Mouse (Mus musculus) frontal cortex, adult (tissue): ENCODE results near the gene Vmn1r180.
"Not testable (repeated sequence)": the region's sequence is repeated elsewhere in the genome, so short reads cannot be mapped to it uniquely, and the experiment has no call there.

Source experiments
- ATAC-seq: cut with Nextera tagmentation; 2 replicates; pipeline ENCODE4 v1.9.2; 2017; ENCODE audit warnings: mild to moderate bottlenecking, moderate library complexity, mixed read lengths; ENCODE audit not compliant: low TSS enrichment

Vmn1r180 gene

DNA sequence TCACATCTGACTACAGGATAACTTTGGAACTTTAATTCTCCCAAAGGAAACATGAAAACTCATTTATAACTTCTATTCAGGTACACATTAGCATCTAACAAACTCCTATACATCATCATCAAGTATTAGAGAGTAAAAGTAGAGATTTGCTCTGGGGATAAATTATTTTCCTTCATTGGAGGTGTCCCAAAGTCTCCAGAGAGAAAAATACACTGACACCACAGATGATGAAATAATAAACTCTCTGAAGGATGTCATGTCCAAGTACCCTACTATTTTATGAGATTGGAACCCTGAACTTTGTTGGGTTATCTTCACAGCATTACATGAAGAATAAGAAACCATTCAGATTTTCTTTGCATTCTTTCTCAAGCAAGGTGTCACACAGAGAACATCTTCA is at the start of gene Vmn1r180:
Gene Vmn1r180 (plus strand): TSS at position 301 of the 400 bp plus-strand sequence.
- no peak for ATAC-seq

- ATAC-seq: no peak
Observed at GRCm38 (mm10) chr7:23926678-23927077, 23.8 kb upstream of the Vmn1r180 start, which contains the start of gene Vmn1r179. Gene Vmn1r179, plus strand, starts transcription at chr7:23926978.

DNA sequence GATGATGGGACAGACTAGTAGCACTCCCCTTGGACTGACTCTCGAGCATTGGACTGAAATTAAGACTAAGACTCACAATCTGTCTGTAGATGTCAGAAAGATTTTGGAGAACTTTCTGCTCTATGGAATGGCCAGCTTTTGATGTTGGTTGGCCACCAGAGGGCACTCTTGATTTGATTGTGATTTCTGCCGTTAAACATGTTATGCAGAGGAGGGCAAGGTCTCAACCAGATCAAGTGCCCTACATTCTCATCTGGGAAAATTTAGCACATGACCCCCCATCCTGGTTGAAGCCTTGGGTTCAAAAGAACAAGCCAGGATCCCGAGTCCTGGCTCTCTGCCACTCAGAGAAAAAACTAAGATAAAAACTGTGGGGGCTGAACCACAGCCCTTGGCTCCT is 17.6 kb downstream of the Vmn1r180 start:
- ATAC-seq: not testable (repeated sequence)

- ATAC-seq: not testable (repeated sequence)
Observed at GRCm38 (mm10) chr7:23974315-23974714, 23.9 kb downstream of the Vmn1r180 start, which contains the start of gene Vmn1r181. Gene Vmn1r181, plus strand, starts transcription at chr7:23974615.

DNA sequence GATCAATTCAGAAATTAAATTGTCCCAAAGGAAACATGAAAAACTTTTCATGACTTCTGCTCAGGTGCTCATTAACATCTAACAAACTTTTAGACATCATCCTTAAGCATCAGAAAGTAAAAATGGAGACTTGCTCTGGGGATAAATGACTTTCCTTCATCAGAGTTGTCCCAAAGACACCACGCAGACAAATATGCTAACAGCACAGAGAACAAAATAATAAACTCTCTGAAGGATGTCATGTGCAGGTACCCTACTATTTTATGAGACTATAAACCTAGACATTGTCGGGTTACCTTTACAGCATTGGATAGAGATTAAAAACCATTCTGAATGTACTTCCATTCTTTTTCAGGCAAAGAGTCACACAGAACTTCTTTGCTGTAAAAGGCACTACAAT is 51.0 kb downstream of the Vmn1r180 start, which contains the start of gene V1rd19:
Gene V1rd19 (plus strand): TSS at position 301 of the 400 bp plus-strand sequence.
- ATAC-seq: no peak
